Mouse (Mus musculus): ENCODE measurements around the gene Timm8a2. TPM values are rescaled to one million over a fixed set of nuclear protein-coding genes. Genes with fewer than 3 reads are reported as not detected.

Gene Timm8a2
- total and polyA plus RNA-seq, 3 experiments, result not detected

DNA sequence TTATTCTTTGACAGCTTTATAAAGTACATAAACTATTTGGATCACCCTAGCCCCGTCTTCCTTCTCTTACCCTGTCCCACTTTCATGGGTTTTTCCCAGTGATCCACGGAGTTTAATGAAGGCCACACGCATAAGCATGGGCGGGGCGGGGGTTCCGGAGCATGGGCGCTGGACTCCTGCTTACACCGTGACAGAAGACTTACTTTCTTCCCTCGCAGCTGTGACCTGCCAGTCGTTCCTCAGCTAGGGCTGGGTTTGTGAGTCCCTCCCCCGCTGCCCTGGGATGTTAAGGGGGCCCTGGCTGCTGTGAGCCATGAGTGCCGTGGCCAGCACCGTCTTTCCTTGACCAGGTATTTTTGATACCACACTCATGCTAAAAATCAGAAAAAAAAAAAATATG, 21.7 kb upstream of the Timm8a2 start:
- dilution Hi-C loops (cut with MboI; ENCODE audit: extremely low pct_ligation_motif_present, extremely low pct_unique_long_range_greater_than_20kb, low sequenced_read_pairs), result no loop called here
- Histone ChIP-seq H3K4me1 (ENCODE audit: control insufficient read depth in 1 of 2, insufficient read depth in 2 of 2) (peaks cover 14 to 75% of the 10 kb centered on the region in 2 experiments; a peak in 3 of 4 replicates), H3K4me3 (replicated peaks in 1 of 3; ENCODE audit: low read depth in 2 of 3, low read length in 2 of 3, poor library complexity in 1 of 3) (no peak overlapping the region), H3K27me3 (replicated peaks) (no peaks in the 10 kb centered on the region), H3K79me2 (replicated peaks; ENCODE audit: control insufficient read depth, extremely low read depth, insufficient read depth, poor library complexity, severe bottlenecking) (no peaks in the 10 kb centered on the region), H3K36me3 (replicated peaks in 1 of 2; ENCODE audit: control insufficient read depth in 1 of 2, insufficient read depth in 1 of 2, low read length in 1 of 2) (peaks cover 15 to 55% of the 10 kb centered on the region in 2 experiments), H3K27ac (ENCODE audit: insufficient read depth, low read depth) (no peak overlapping the region), H3K4me2 (ENCODE audit: insufficient read depth, low read depth, poor library complexity, severe bottlenecking) (no peak overlapping the region), H3K9me3 (replicated peaks; ENCODE audit: low read length) (no peaks in the 10 kb centered on the region), H3K9ac (ENCODE audit: insufficient read depth, low read depth) (no peak overlapping the region)
- no peak for TF ChIP-seq ZNF384 (IDR thresholded peaks at IDR 0.05; ENCODE audit: low read depth, low read length)
- no peak for TF ChIP-seq KAT2A (IDR thresholded peaks at IDR 0.05; ENCODE audit: insufficient replicate concordance, low read length)
- TF ChIP-seq JUN (IDR thresholded peaks at IDR 0.05; ENCODE audit: insufficient read depth, low read depth, low read length), result no peak
- no peak for TF ChIP-seq NRF1 (IDR thresholded peaks at IDR 0.05; ENCODE audit: low read depth, low read length)
- no peak for TF ChIP-seq MEF2A (IDR thresholded peaks at IDR 0.05; ENCODE audit: borderline replicate concordance, low read depth, low read length)
- TF ChIP-seq CTCF (conservative IDR thresholded peaks at IDR 0.05 in 1 of 2, IDR thresholded peaks at IDR 0.05 in 1 of 2; ENCODE audit: low read depth in 2 of 2, low read length in 2 of 2), result no peak
- TF ChIP-seq NELFE (IDR thresholded peaks at IDR 0.05; ENCODE audit: low read depth, low read length), result no peak
- TF ChIP-seq TBP (conservative IDR thresholded peaks at IDR 0.05; ENCODE audit: low read depth, low read length), result no peak
- TF ChIP-seq UBTF (IDR thresholded peaks at IDR 0.05; ENCODE audit: low read depth, low read length), result no peak
- TF ChIP-seq MYC (IDR thresholded peaks at IDR 0.05; ENCODE audit: low read depth, low read length), result no peak
- no peak for TF ChIP-seq MAZ (IDR thresholded peaks at IDR 0.05; ENCODE audit: low read depth, low read length)
- no peak for TF ChIP-seq ZMIZ1 (IDR thresholded peaks at IDR 0.05; ENCODE audit: low read depth, low read length)
- TF ChIP-seq CHD1 (IDR thresholded peaks at IDR 0.05; ENCODE audit: low read depth, low read length), result no peak
- TF ChIP-seq ZC3H11A (IDR thresholded peaks at IDR 0.05; ENCODE audit: low read depth, low read length), result no peak
- DNase-seq (ENCODE audit: extremely low read depth), result no peak
- in situ Hi-C loops (cut with MboI; ENCODE audit: low pct_ligation_motif_present, low pct_unique_long_range_greater_than_20kb, low sequenced_read_pairs), result no loop called here

DNA sequence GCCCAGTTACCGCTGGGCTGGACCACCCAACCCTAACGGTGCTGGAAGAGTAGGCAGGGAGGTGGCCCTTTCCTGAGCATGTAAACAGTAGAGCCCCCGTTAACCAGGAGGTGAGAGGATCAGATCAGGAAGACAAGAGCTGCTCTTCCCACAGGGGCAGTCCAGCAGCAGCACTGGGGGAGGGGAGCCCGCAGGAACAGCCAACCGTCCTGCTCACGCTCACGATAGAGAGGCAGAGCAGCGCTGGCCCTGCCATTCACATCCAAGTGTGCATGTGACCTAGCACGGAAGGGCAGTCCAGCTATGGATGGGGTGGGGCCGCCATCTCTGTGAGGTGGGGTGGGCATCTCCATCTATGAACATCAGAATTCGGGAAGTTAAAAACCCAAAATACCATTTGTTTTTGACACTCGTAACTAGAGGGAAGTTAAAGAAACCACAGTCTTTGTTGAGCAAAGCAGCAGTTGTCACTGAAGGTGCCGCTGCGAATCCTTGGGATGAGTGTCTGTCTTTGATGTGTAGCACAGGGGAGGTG, 21.0 kb upstream of the Timm8a2 start:
- no peak for DNase-seq (ENCODE audit: extremely low read depth)

More for the DNA sequence above, 21.0 kb upstream of the Timm8a2 start:
- Histone ChIP-seq H3K27me3 (replicated peaks) (no peaks in the 10 kb centered on the region), H3K4me3 (replicated peaks in 1 of 3; ENCODE audit: low read depth in 2 of 3, low read length in 2 of 3, poor library complexity in 1 of 3) (no peak overlapping the region), H3K4me2 (ENCODE audit: insufficient read depth, low read depth, poor library complexity, severe bottlenecking) (no peak overlapping the region), H3K36me3 (replicated peaks in 1 of 2; ENCODE audit: control insufficient read depth in 1 of 2, insufficient read depth in 1 of 2, low read length in 1 of 2) (peaks cover 15 to 53% of the 10 kb centered on the region in 2 experiments), H3K79me2 (replicated peaks; ENCODE audit: control insufficient read depth, extremely low read depth, insufficient read depth, poor library complexity, severe bottlenecking) (no peaks in the 10 kb centered on the region), H3K9ac (ENCODE audit: insufficient read depth, low read depth) (no peak overlapping the region), H3K27ac (ENCODE audit: insufficient read depth, low read depth) (no peak overlapping the region), H3K4me1 (ENCODE audit: control insufficient read depth in 1 of 2, insufficient read depth in 2 of 2) (peaks cover 17 to 80% of the 10 kb centered on the region in 2 experiments; a peak in 3 of 4 replicates), H3K9me3 (replicated peaks; ENCODE audit: low read length) (no peaks in the 10 kb centered on the region)
- dilution Hi-C loops (cut with MboI; ENCODE audit: extremely low pct_ligation_motif_present, extremely low pct_unique_long_range_greater_than_20kb, low sequenced_read_pairs), result no loop called here
- TF ChIP-seq POLR2A (IDR thresholded peaks at IDR 0.05; ENCODE audit: low read depth, low read length) (no peak), CHD1 (IDR thresholded peaks at IDR 0.05; ENCODE audit: low read depth, low read length) (no peak), HCFC1 (IDR thresholded peaks at IDR 0.05; ENCODE audit: low read depth, low read length) (no peak), TCF12 (IDR thresholded peaks at IDR 0.05; ENCODE audit: low read depth, low read length) (no peak), ZNF384 (IDR thresholded peaks at IDR 0.05; ENCODE audit: low read depth, low read length) (no peak), E2F4 (IDR thresholded peaks at IDR 0.05; ENCODE audit: insufficient replicate concordance, low read depth, low read length) (no peak), MAZ (IDR thresholded peaks at IDR 0.05; ENCODE audit: low read depth, low read length) (no peak)
- in situ Hi-C loops (cut with MboI; ENCODE audit: low pct_ligation_motif_present, low pct_unique_long_range_greater_than_20kb, low sequenced_read_pairs), result no loop called here
